ENCODE assay signal across 20 mouse cellular contexts in genomic region chr6:78165615-78166014, GRCm38 (mm10).
DNase-seq lines count a peak whose midpoint lies in the region; ATAC-seq and TF ChIP-seq lines count a peak whose summit lies in the region.
"Had no signal": no experiment of that assay in that cellular context is flagged by ENCODE, and none has a peak within 500 bp of the region (broad histone marks: within the 10 kb centered on the region; RNA-seq: fewer than 3 reads in every experiment).

No protein-coding gene starts in this region.

- H3K36me3 ChIP-seq in midbrain, embryonic 11.5 days (ENCODE audit: control insufficient read depth, insufficient read depth, low read length) = no peaks in the 10 kb centered on the region
- H3K36me3 ChIP-seq in midbrain, postnatal 0 days (ENCODE audit: insufficient read depth, low read length) = no peaks in the 10 kb centered on the region
- H3K36me3 ChIP-seq in embryonic facial prominence, embryonic 11.5 days (replicated peaks; ENCODE audit: control insufficient read depth, insufficient read depth, low read depth, low read length) = no peaks in the 10 kb centered on the region
- H3K36me3 ChIP-seq in hindbrain, embryonic 14.5 days (replicated peaks; ENCODE audit: control insufficient read depth, insufficient read depth) = no peaks in the 10 kb centered on the region
- H3K36me3 ChIP-seq: embryonic facial prominence, embryonic 15.5 days; G1E; heart, embryonic 12.5 days; limb, embryonic 15.5 days had no signal

- H3K4me2 ChIP-seq in midbrain, embryonic 11.5 days = no peak overlapping the region
- H3K4me2 ChIP-seq in midbrain, postnatal 0 days (ENCODE audit: low read depth, low read length, poor library complexity, severe bottlenecking) = no peak overlapping the region
- no peak overlapping the region for H3K4me2 ChIP-seq in embryonic facial prominence, embryonic 11.5 days (ENCODE audit: low read depth, low read length)
- H3K4me2 ChIP-seq in hindbrain, embryonic 14.5 days (replicated peaks) = no peak overlapping the region
- H3K4me2 ChIP-seq: embryonic facial prominence, embryonic 15.5 days; heart, embryonic 12.5 days; limb, embryonic 15.5 days had no signal

- DNase-seq in midbrain, embryonic 11.5 days (ENCODE audit: low spot score, missing footprints) = peak; percentile 89
- DNase-seq in midbrain, postnatal 0 days (ENCODE audit: low spot score) = no peak
- DNase-seq in embryonic facial prominence, embryonic 11.5 days (ENCODE audit: low spot score) = no peak
- peak; percentile 25 for DNase-seq in hindbrain, embryonic 14.5 days (ENCODE audit: low spot score)
- peak; percentile 26 for DNase-seq in retina, postnatal 1 day
- no peak for DNase-seq in layer of hippocampus, adult 9-10 months (ENCODE audit: low spot score)
- DNase-seq in right cerebral cortex, postnatal 10 days (ENCODE audit: low spot score in 2 of 2) = no peak
- DNase-seq: adrenal gland, postnatal 10 days; cerebellum, postnatal 14 days; gastrocnemius, postnatal 14 days; heart, postnatal 36 days; kidney, postnatal 10 days; liver, postnatal 0 days; lung, postnatal 36 days; thymus, adult 18-20 months had no signal

- H3K27me3 ChIP-seq in midbrain, embryonic 11.5 days (ENCODE audit: control insufficient read depth, insufficient read depth, low read length) = no peaks in the 10 kb centered on the region
- H3K27me3 ChIP-seq in midbrain, postnatal 0 days (ENCODE audit: insufficient read depth, low read length) = no peaks in the 10 kb centered on the region
- H3K27me3 ChIP-seq in embryonic facial prominence, embryonic 11.5 days (ENCODE audit: control insufficient read depth, insufficient read depth, low read length) = no peaks in the 10 kb centered on the region
- H3K27me3 ChIP-seq in hindbrain, embryonic 14.5 days (ENCODE audit: control insufficient read depth, insufficient read depth, low read length) = no peaks in the 10 kb centered on the region
- H3K27me3 ChIP-seq: embryonic facial prominence, embryonic 15.5 days; heart, embryonic 12.5 days; limb, embryonic 15.5 days had no signal

- peak; percentile 93 for ATAC-seq in midbrain, embryonic 11.5 days (ENCODE audit: low FRiP score)
- ATAC-seq in midbrain, postnatal 0 days (ENCODE audit: low FRiP score) = no peak
- ATAC-seq in embryonic facial prominence, embryonic 11.5 days (replicated peaks; ENCODE audit: insufficient number of reproducible peaks, low FRiP score, low TSS enrichment, low read depth) = peak; percentile 80
- peak; percentile 76 for ATAC-seq in hindbrain, embryonic 14.5 days (ENCODE audit: low FRiP score)
- ATAC-seq: intestine, postnatal 0 days; liver, postnatal 0 days had no signal

- H3K9me3 ChIP-seq in midbrain, embryonic 11.5 days (ENCODE audit: control insufficient read depth, low read length) = no peaks in the 10 kb centered on the region
- H3K9me3 ChIP-seq in midbrain, postnatal 0 days (ENCODE audit: low read length) = no peaks in the 10 kb centered on the region
- H3K9me3 ChIP-seq in embryonic facial prominence, embryonic 11.5 days (replicated peaks; ENCODE audit: control insufficient read depth, low read length) = no peaks in the 10 kb centered on the region
- H3K9me3 ChIP-seq in hindbrain, embryonic 14.5 days (ENCODE audit: control insufficient read depth, low read length) = no peaks in the 10 kb centered on the region
- H3K9me3 ChIP-seq: embryonic facial prominence, embryonic 15.5 days; heart, embryonic 12.5 days; limb, embryonic 15.5 days had no signal

- no peak overlapping the region for H3K27ac ChIP-seq in midbrain, embryonic 11.5 days (ENCODE audit: low read depth, low read length)
- H3K27ac ChIP-seq in midbrain, postnatal 0 days (ENCODE audit: low read depth, low read length) = no peak overlapping the region
- no peak overlapping the region for H3K27ac ChIP-seq in embryonic facial prominence, embryonic 11.5 days (replicated peaks; ENCODE audit: low read depth, low read length)
- H3K27ac ChIP-seq in hindbrain, embryonic 14.5 days = no peak overlapping the region
- H3K27ac ChIP-seq: embryonic facial prominence, embryonic 15.5 days; limb, embryonic 15.5 days had no signal

- H3K4me1 ChIP-seq in midbrain, embryonic 11.5 days (ENCODE audit: control insufficient read depth, insufficient read depth, low read length) = peaks cover 3% of the 10 kb centered on the region
- H3K4me1 ChIP-seq in midbrain, postnatal 0 days (ENCODE audit: insufficient read depth, low read length) = no peaks in the 10 kb centered on the region
- no peaks in the 10 kb centered on the region for H3K4me1 ChIP-seq in embryonic facial prominence, embryonic 11.5 days (ENCODE audit: control insufficient read depth, insufficient read depth, low read length)
- no peaks in the 10 kb centered on the region for H3K4me1 ChIP-seq in hindbrain, embryonic 14.5 days (replicated peaks; ENCODE audit: control insufficient read depth, insufficient read depth, low read length)
- H3K4me1 ChIP-seq: embryonic facial prominence, embryonic 15.5 days; heart, embryonic 12.5 days; limb, embryonic 15.5 days had no signal

- H3K9ac ChIP-seq in midbrain, embryonic 11.5 days (ENCODE audit: low read length) = no peak overlapping the region
- no peak overlapping the region for H3K9ac ChIP-seq in midbrain, postnatal 0 days (replicated peaks; ENCODE audit: low read length, poor library complexity, severe bottlenecking)
- H3K9ac ChIP-seq in embryonic facial prominence, embryonic 11.5 days (replicated peaks; ENCODE audit: low read length) = no peak overlapping the region
- no peak overlapping the region for H3K9ac ChIP-seq in hindbrain, embryonic 14.5 days
- H3K9ac ChIP-seq: embryonic facial prominence, embryonic 15.5 days; heart, embryonic 12.5 days; limb, embryonic 15.5 days; liver, postnatal 0 days had no signal

- WGBS in midbrain, embryonic 11.5 days = 9% methylated on average over 4 of the region's 4 CpGs
- WGBS in midbrain, postnatal 0 days = 6% methylated on average over 4 of the region's 4 CpGs
- 9% methylated on average over 4 of the region's 4 CpGs for WGBS in embryonic facial prominence, embryonic 11.5 days
- WGBS in hindbrain, embryonic 14.5 days = 2% methylated on average over 4 of the region's 4 CpGs

- H3K4me3 ChIP-seq in midbrain, embryonic 11.5 days (ENCODE audit: low read depth, low read length) = no peak overlapping the region
- H3K4me3 ChIP-seq in midbrain, postnatal 0 days (ENCODE audit: low read depth, low read length) = no peak overlapping the region
- H3K4me3 ChIP-seq in embryonic facial prominence, embryonic 11.5 days (ENCODE audit: low read depth, low read length) = no peak overlapping the region
- no peak overlapping the region for H3K4me3 ChIP-seq in hindbrain, embryonic 14.5 days (replicated peaks; ENCODE audit: low read length)
- H3K4me3 ChIP-seq: embryonic facial prominence, embryonic 15.5 days; heart, embryonic 12.5 days; limb, embryonic 15.5 days had no signal

- TF ChIP-seq CTCF in midbrain, postnatal 0 days (IDR thresholded peaks at IDR 0.05) = no peak

Comparison
In these comparisons a context has a peak if more than half of its experiments do, and no peak if none do; other contexts are left out.
1. DNase-seq: peak in midbrain, embryonic 11.5 days (single experiment), hindbrain, embryonic 14.5 days (single experiment) and retina, postnatal 1 day (single experiment); none in midbrain, postnatal 0 days (single experiment), embryonic facial prominence, embryonic 11.5 days (single experiment), layer of hippocampus, adult 9-10 months (single experiment) and right cerebral cortex, postnatal 10 days (0 of 2).